Mouse (Mus musculus) erythroblast, embryonic 14.5 days (primary cell): ENCODE data around the gene Fam69a.

ENCODE experiments used
- GATA1 ChIP-seq: IDR thresholded peaks from 2 replicates; pipeline ENCODE4 v1.6.1; 2012; ENCODE audit warnings: low read length, inconsistent platforms, mixed read lengths
- TAL1 ChIP-seq: IDR thresholded peaks from 3 replicates; pipeline ENCODE4 v1.6.1; 2012; ENCODE audit warnings: low read length, inconsistent platforms, mixed read lengths

- no peak for TF ChIP-seq GATA1
- TF ChIP-seq TAL1, result no peak
Measured at GRCm38 (mm10) chr5:107950643-107951042, 36.2 kb downstream of the Fam69a start.
